Mouse (Mus musculus): Measurements from ENCODE around the gene Hdac8. TPM values are rescaled to one million over a fixed set of nuclear protein-coding genes. Genes with fewer than 3 reads are reported as not detected.
A peak's percentile ranks its signal among the peaks of the same experiment; 100 is the strongest.

Hdac8 gene
- total RNA-seq, 2 experiments from 2014 or later, result 4.0 to 4.8 TPM

DNA sequence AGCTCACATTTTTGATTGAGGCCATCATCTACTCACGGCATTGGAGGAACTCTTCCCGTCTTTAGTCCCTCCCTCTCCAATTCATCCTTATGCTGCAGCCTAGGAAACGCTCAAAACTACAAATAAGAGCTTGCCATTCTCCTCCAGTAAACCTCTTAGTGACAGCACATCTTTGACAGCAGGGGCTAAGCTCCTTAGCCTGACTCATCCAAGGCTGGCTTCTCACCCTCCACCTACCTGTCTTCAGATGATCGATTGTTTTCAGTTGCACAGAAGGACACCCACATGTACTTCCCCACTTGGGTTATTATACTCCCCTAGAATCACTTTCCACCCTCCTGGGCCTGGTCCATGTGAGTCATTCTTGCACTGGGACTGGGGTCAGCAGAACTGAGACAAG is 163.5 kb downstream of the Hdac8 start:
- DNase-seq (ENCODE audit: low spot score), result no peak

DNA sequence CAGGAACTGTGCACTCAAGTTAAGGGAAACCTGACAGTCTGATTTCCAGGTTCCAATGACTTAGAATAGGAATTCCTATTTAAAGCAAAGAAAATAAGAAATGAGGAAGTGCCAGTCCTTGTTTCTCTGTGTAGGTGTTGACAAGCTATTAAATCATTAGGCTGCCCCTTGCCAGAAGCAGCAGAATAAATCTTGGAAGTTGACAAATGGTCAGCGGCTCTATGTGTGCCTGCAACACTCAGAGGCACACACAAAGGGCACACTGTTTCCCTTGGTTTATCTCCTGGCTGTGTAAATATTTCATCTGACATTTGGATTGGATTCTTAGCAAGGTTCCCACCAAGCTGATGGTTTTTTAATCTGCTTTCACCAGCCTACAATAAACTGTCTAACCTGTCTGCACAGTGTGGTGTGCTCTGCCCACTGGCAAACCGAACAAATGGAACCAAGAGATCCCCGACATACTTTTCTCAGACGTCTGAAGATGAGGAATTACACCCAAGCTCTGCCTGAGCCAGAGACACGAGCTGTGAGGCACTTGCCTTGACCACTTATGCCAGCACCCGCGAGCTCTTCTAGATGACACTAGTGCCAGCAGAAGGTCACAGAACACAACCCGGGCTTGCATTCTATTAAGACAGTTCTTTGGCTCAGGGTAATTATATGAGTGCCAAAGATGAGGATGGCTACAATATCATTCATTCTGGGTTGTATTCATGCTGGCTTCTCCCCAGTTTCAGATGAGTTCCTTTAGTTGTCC is 165.6 kb downstream of the Hdac8 start:
- no peak for DNase-seq (ENCODE audit: low spot score)

DNA sequence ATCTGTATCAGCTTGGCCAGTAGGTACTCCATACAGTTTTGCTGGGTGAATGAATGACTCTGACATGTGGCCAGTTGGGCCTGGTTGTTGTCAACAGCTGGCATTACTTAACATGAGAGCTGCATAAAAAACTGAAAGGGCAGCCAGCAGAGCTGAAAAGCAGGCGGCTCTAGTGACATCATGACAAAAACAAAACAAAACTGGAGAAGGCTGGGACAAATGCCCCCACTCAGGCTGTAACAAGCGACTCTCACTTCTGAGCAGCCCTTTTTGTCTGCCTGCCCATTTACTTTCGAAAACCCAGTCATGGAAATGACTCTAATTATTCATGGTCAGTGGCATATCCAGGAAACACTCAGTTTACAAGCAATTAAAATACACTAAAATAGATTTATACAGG is 185.5 kb downstream of the Hdac8 start:
- peak; percentile 2 for DNase-seq (ENCODE audit: low spot score)

DNA sequence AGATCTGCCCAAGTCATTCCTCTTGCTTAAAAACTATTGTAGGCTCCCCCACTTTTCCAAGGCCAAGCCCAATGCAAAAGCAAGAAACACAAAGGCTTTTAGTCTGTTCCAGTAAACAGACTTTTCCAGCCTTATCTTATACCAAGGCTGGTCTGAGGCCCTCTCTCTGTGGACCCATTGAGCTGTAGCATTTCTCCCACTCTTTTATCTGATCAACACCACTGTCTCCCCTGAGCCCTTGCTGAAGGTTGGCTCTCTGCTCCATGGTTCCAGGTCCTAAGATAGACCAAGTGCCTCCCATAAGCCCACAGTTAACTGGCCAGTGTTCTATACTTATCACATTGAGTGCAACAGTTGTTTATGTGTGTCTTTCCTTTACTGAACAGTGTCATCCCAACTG is 185.9 kb downstream of the Hdac8 start:
- DNase-seq (ENCODE audit: low spot score), result no peak

DNA sequence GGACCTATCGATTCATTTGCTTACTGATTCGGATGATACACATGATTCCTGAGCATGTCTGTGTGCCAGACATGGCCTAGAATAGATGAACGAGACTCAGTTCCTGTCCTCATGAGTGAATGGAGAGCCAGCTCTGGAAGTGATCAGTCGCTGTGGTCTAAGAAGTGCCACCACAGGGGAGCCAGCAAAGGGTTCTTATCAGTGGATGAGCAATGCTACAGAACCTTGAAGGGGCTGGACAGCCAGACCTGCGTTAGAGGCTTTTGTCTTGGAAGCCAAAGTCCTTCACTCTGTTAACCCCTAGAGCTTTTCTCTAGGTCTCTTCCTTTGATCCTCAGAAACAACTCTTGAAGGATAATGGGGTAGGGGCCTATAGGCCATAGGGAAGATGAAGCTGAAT is 186.4 kb downstream of the Hdac8 start:
- no peak for DNase-seq (ENCODE audit: low spot score)

DNA sequence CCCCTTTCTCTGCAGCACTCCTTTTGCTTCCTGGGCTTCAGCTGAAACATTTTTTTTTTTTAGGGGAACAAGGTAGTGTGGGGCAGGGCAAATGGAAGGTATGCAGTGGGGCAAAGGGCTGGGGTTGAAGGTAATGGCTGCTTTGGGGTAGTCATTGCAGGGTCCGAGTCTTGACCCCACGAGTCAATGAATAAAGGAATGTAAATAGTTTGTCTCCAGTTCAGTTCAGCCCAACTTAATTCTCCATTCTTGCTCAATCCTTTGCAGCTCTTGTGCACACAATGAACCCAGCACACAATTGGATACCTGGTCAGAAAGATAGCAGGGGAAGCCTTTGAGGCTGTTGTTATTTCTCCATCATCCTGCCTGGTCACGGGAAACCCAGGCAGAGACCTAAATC is 194.0 kb downstream of the Hdac8 start:
- DNase-seq (ENCODE audit: low spot score), result no peak

DNA sequence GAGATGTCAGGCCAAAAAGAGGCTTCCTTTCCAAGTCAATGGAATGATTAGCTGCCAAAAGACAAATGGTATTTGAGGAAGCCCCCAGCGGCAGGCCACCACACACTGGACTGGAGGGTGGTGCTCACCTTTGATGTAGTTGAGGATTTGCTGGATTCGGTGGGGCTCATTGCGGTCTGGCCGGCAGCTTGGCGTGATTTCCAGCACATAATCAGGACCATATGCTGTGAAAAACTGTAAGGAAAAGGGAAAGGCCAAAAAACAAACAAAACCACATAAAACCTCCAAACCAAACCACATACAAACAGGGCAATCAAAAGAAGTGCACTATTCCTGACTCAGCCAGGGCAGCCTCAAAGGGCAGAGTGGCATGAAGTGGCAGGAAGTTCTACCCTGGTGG is 197.6 kb downstream of the Hdac8 start:
- DNase-seq (ENCODE audit: low spot score), result no peak

DNA sequence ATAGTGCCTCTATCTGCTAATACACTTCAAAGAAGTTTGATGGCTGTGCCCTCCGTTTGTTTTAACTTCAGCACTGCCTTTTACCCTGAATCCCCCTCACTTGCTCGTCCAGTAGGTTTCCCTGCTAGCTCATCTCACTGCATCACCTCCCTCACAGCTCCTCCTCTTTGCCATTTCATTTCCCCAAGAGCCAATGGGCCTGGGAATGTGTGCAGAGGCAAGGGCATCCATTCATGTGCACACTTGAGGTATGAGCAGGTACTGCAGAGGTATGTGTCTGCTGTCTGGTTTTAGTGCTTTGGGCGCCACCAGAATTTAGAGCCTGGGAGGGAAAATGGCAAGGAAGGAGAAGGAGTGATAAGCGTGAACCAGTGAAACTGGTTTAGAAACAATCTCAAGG is 199.4 kb downstream of the Hdac8 start:
- no peak for DNase-seq (ENCODE audit: low spot score)

DNA sequence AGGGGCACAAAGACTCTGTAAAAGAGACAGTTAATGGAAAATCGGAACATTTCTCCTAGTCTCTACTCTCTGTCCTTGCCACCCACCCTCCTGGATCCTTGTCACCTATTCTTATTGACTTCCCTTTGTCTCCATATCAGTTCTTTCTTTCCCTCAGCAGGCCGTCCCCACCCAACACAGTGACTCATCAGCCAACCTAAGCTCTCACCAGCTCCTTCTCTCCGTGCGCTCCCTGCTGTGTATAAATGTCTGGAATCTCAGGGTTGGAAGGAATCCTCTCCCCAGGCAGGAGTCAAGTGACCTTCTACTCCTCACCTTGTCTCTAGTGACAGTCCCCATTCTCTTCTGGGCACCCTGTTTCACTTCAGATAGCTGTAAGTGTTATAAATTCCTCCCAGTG is 200.2 kb downstream of the Hdac8 start:
- no peak for DNase-seq (ENCODE audit: low spot score)

DNA sequence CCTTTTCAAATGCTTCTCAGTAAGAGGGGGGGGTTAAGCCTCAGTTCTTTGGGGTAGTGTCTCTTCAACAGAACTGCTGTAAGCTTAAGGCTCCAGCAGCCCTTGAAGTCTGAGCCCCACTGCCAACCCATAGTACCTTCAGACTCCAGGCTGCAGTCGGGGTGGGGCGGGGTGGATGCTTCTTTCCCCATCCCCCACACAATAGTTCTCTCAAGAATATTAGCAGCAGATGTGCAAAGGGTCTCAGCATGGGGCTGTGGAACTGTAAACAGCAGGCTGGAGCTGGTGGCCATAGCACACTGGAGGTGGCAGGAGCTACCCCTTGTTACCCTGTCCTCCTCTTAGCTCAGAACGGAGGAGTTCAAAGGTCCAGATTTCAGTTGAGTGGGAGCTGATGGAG is 202.7 kb downstream of the Hdac8 start:
- DNase-seq (ENCODE audit: low spot score), result no peak

DNA sequence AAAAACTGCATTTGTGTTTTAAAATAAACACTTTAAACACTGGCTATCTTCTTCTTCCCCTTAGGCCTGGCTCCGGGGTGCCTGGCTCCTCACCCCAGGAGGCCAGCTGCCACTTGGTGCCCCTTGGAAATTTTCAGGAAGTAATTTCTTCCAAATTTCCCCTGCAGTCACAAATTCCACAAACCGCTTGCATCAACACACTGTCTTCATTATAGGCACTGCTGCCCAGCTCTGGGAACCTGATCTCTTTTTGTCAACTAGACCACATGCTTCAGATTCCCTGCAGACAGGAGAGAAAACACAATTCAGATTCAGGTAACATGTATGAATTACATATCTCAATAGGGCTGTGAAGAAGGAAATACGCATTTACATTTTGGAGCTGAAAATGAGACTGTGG is 220.3 kb downstream of the Hdac8 start:
- DNase-seq (ENCODE audit: low spot score), result no peak

DNA sequence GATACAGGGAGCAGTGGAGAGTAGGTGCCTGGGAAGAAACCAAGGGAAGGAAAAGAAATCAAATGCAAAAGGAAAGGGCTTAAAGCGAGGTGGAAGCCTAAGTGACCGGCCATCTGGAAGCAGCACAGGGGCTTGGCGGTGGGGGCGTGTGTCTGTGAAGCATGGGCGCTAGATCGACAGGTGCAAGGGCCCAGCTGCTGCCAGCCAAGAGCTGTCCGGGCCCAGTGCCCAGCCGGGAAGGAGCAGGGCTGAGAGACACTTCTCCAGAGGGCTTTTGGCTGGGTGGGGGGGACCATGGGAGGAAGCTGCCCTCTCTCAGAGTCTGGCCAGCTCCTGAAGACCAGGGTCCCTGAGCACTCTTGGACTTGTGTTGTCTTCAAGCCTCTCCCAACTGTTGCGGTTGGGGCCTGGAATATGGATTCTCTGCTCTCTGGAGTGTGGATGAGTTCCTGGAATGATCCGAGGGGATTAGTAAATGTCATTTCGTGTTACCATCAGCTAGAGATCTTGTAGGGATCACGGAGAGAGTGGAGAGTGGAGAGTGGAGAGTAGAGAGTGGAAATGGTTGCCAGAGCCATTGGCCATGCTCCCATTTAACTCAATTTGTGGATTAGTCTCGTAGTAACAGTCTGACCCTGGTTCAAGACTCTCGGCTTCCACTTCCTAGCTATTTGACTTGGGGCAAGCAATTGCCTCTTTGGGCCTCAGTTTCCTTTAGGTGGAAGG is 242.4 kb downstream of the Hdac8 start:
- no peak for DNase-seq (ENCODE audit: low spot score)

DNA sequence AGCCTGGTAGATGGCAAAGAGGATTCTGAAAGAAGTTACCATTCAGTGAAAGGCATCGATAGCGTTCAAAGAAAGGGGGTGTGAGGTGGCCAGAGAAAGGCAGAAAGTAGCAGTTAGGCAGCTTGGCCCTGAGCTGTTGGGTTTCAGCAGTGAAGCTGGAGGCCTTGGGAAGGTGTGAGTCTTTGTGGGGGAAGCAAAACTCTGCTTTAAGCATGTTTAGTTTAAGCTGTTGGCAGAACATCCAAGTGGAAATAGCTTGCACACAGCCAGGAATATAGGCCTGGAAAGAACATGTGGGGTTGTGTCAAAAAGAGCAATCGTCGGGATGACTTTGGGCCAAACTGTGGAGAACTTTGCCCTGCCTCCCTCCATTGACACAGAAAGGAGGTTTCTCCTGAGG is 245.4 kb downstream of the Hdac8 start:
- DNase-seq (ENCODE audit: low spot score), result no peak

DNA sequence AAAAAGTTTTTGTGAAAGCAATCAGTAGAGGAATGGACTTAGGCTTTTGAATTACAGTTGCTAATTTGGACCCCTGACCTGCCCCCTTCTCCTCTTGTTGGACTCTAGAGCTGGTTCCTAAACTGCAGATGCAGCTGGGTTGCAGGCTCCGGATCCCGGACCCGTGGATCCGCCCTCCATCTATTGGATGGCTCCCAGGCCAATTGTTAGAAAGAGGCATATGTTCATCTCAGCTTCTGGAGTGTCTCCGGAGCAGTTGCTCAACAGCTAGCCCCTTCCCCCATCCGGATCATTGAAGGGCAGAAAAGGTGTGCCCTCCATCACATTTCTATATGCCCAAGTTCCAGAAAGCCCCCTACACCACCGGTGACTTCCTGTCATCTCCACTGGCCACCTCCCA is 251.3 kb downstream of the Hdac8 start:
- DNase-seq (ENCODE audit: low spot score), result no peak

DNA sequence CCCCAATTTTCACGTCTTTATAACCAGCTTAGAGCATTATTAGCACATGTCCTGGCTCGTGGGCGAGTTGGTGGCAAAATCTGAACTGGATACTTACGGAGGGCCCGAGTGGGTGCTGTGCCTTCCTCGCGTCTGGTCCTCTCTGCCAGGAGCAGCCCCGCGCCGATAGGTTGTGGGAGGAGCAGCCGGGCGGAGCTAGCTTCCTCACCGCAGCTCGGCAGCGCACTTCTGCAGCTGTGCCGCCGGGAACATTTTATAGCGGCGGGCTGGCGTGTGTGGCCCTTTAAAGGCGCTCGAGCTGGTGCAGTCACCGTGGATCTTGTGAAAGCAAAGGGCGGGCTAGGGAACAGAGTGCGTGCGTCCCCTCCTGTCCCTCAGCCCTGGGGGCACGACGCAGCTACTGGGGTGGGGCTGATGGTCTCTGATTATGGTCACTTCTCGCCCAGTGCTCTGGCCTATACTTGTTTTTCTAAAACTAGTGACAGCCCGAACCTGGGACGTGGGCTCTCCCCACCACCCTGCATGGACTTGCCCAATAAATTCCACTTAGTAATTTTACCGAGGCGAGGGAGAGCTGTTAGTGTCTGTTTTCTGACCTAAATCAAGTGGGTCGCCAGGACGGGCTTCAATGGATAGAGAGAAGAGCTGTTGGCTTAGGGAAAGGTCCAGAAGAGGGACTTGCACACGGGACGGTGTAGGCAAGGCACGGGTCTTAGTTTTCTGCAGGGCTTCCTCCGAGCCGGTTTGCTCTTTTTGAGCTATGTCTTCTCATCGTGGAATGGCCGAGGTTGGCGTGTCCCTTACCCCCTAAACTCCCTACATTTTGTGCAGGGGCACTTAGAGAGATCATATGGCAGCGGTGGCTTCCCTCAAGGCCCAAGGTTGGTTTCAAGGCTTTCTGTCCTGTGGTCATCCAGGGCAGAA is 253.0 kb downstream of the Hdac8 start, which contains the start of gene Cited1:
Gene Cited1, minus strand, starts transcription at position 245 of the 924 bp plus-strand sequence.
- DNase-seq (ENCODE audit: low spot score), result peak; percentile 15

DNA sequence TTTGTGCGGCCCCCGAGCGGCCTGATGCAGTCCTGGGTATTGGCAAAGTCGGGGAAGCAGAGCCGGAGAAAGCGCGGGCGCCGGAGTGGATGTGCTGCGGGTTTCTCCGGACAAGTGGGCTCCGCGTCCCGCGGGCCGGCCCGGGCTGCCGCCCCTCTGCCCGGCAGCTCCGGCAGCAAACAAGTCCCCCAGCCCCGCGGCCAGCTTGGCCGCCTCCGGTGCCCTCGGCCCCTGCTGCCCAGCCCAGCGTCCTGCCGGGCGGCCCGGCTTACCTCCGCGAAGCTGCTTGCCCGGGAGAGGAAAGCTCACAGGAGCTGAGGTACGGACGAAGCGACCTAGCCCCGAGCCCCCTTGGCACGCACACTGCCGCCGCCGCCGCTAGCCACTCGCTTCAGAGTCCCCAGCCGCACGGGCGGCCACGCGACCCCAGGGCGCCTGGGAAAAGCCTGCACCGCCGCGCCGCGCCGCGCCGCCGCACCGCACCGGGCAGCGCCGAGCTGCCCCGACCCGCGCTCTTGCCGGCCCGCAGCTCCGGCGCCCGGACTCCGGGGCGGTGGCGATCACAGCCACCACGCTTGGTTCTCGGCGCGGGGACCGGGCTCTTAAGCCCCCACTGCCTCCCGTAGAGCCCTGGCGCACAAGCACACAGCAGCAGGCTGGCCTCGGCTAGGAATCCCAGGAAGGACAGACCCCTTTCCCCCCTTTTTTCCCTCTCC is 253.8 kb downstream of the Hdac8 start:
- DNase-seq (ENCODE audit: low spot score), result no peak

DNA sequence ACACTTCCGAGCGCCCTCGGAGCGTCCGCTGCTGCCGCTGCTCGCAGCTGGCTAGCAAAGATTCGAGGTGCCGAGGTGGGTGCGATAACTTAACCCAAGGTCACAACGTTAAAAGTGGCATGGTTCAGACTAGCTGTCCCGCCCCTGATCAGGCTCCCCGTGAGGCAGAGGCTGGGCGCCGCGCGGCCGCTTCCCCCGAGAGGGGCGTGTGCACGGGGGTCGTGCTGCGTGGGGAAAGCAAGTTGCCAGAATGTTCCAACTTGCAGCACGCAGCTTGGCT is 254.3 kb downstream of the Hdac8 start:
- DNase-seq (ENCODE audit: low spot score), result no peak

DNA sequence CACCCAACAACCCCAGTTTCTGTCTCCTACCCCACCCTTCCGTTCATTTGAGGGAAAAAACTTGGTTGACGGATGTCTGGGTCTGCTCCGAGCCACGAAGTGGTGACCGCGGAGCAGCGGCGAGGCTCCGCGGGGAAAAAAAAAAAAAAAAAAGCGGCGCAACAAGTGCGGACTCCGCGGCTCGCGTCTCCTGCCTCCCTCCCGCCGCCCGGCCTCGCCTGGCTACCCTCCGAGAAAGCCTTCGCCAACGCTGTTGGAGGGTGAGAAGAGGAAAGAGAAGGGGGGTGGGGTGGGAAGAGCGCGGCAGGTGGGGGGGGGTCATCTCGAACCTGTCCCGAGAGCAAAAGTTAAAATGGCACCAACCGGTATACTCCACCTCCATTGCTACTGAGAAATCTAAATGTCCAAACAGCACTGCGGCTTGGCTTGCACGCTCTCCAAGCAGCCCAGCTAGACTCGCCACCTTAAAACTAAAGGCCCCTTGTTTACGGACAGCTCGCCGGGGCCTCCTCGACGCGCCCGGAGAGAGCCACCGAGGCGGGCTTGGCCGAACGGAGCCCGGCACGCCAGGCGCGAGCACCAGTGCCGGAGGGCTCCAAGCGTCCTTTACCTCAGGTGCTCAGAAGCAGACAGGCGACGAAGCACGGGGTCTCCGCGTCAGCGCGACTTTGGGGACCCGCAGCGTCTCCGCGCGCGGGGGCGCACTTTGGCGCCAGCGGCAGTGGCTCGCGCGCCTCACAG is 254.8 kb downstream of the Hdac8 start:
- no peak for DNase-seq (ENCODE audit: low spot score)

DNA sequence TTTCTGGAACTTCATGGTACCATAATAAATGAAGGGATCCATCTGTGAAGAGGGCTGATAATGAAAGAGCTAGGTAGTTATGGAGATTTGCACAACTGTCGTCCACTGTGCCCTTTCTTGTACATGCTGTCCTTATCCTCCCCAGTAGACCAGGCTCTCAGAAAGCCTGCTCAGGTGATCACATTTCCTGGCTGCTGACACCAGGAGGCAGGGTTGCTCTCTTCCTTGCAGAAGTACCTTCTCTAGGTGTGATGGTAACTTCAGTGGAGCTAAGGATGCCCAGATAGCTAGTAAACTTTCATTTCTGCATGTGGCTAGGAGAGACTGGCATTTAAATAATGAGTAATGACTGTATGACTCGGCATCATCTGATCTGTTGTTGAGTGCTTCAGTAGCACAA is 260.8 kb downstream of the Hdac8 start:
- DNase-seq (ENCODE audit: low spot score), result no peak

Measured in gastrocnemius, adult 18-20 months (tissue).